Mouse (Mus musculus) CH12F3 (cell line): ENCODE results near the gene Gm20834.
"Not testable (repeated sequence)": the region's sequence is repeated elsewhere in the genome, so short reads cannot be mapped to it uniquely, and the experiment has no call there.

Source experiments
- in situ Hi-C: fragments of 300-500 bp; cut with MboI; formaldehyde crosslinking; loops from 2 replicates; pipeline ENCODE4 v1.14.3; 2020; ENCODE audit warnings: low sequenced_read_pairs

The Gm20834 gene

DNA sequence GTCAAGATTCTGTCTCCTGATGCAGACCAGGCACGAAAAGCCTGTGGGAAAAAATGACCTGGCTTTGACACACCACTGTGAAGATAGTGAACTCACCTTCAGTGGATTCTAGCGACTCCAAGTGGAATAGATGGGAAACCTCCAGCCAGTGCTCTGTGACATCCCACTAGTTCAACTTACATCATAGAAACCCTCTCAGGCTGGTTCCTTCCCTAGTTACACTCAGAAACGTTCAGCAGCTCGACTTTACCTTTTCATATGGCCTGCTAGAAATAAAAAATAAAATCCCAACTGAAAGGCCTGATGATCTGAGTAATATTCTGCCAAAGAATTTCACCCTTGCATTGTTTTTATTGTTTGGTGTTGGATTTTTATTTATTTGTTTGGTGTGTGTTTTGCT is at the start of gene Gm20834:
Gene Gm20834, minus strand, starts transcription at position 101 of the 400 bp plus-strand sequence.
- in situ Hi-C loops = not testable (repeated sequence)
